Mouse (Mus musculus) brown adipose tissue, adult 24 weeks (tissue): ENCODE data around the gene Pla2g2e. TPM values are rescaled to one million over a fixed set of nuclear protein-coding genes. Genes with fewer than 3 reads are reported as not detected.

ENCODE experiments used
- H3K27ac ChIP-seq: fragments of 200-500 bp; replicated peaks from 2 replicates; pipeline ENCODE4 v1.5.1; 2012; ENCODE audit warnings: low read depth, mild to moderate bottlenecking, low read length
- H3K4me1 ChIP-seq: fragments of 200-500 bp; 2 replicates; pipeline ENCODE4 v1.6.1; 2012; ENCODE audit warnings: low read length, mixed read lengths; ENCODE audit not compliant: control insufficient read depth, insufficient read depth, insufficient read length
- H3K4me3 ChIP-seq: fragments of 200-500 bp; 2 replicates; pipeline ENCODE4 v1.5.1; 2012; ENCODE audit warnings: low read depth, mild to moderate bottlenecking, low read length, moderate library complexity; ENCODE audit not compliant: insufficient read depth
- polyA plus RNA-seq: library from polyadenylated mRNA; stranded (reverse); fragments of >200 nt; gene quantifications from 2 replicates; pipeline ENCODE4 v1.2.4, GENCODE M21; 2012; ENCODE audit not compliant: missing spikeins, insufficient read depth, insufficient read length

Gene Pla2g2e
- 4.0 TPM in 1 of 2 replicates, not detected in the other for polyA plus RNA-seq

DNA sequence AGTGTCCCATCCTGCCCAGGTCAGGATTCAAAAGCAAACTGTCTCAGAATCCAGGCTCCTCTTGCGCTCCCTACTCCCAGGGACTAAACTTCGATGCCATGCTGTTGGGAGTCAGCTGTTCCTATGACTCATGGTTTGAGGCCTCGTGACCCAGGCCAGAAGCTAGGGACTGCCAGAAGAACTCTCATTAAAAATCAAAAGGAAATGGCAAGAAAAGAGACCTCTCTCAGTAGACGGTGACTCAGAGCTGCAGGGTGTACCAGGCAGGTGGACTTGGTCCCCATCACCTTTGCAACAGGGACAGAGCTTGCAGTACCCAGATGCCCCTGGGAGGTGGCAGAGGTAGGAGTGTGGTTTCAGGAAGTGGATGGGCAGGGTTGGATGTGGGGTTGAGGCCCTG, at the start of gene Pla2g2e:
Pla2g2e (plus strand) TSS at position 212 of the 400 bp plus-strand sequence.
- H3K4me1 ChIP-seq: peaks cover 16% of the 10 kb centered on the region; the same call in 1 of the 2 replicates
- no peak within 1 kb of the TSS for H3K4me3 ChIP-seq
- no peak within 1 kb of the TSS for H3K27ac ChIP-seq

DNA sequence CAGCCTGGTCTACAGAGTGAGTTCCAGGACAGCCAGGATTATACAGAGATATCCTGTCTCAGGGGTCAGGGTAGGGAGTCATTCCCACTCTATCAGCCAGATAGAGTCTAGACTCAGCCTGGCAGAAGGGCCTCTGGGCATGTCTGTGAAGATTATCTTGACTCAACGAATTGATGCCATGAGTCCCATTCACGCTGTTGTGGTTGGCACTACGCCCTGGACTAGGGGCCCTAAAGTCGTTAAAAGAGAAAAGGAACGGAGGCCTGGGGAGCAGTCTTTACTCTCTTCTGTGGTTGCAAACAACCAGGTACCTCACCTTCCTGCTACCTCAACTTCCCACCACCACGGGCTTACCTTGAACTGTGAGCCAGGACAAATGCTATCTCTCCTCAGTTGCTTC, 37.9 kb upstream of the Pla2g2e start:
- Histone ChIP-seq H3K27ac (no peak overlapping the region), H3K4me1 (no peaks in the 10 kb centered on the region), H3K4me3 (no peak overlapping the region)

DNA sequence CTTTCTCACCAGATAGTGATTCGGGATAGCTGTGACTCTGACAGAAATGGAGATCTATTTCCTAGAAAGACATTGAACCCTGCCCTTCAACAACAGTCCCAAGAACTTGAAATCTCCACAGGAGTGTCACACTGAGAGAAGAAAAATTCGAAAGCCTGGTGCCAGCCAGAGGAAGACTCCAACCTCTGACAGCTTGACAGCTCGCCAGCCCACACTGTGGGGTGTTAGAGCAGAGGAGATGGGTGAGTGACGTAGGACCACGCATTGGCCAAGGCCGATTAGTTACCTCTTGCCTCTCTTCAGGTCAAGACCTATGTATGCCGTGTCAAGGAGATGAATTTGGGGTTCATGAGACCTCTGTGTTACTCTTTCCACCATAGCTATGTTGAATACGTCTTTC, 37.0 kb upstream of the Pla2g2e start:
- Histone ChIP-seq H3K4me1 (no peaks in the 10 kb centered on the region), H3K4me3 (no peak overlapping the region), H3K27ac (no peak overlapping the region)

DNA sequence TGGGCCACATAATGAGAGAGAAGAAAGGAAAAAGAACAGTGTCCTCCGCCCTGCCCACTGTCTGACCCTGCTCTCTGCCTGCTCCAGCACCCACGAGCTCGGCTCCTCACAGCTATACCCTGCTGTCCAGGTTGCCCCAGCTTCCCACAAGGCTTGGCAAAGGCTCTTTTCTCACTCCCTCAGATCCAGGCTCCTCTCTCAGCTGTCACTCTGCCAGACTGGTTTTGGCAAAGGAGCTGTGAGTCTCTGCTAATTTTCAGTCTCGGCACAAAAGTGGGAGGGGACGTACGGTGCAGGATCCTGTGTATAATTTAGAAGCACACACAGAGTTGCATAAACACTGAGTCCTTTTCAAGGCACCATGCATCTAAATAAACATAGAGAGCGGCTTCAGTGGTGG, 36.4 kb upstream of the Pla2g2e start:
- Histone ChIP-seq H3K27ac (no peak overlapping the region), H3K4me3 (no peak overlapping the region), H3K4me1 (no peaks in the 10 kb centered on the region)

DNA sequence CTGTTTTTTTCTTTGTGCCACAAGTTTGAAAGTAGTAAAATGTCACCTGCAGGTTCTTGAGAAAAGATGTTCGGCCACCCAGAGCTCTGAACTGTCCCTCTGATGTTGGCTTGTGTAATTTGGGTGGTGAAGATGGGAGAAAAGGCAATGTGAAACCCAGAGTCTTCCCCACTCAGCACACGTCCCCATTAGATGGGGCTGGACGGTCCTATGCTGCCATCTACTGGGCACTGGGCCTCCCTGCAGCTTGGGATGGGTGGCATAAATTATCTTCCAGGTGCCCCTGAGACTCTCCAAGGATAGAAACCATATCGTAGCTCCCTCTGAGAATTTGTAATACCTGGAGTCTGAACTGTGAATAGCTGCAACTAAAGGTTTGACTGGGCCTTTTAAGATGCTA, 26.3 kb upstream of the Pla2g2e start:
- Histone ChIP-seq H3K4me3 (no peak overlapping the region), H3K4me1 (no peaks in the 10 kb centered on the region), H3K27ac (no peak overlapping the region)

DNA sequence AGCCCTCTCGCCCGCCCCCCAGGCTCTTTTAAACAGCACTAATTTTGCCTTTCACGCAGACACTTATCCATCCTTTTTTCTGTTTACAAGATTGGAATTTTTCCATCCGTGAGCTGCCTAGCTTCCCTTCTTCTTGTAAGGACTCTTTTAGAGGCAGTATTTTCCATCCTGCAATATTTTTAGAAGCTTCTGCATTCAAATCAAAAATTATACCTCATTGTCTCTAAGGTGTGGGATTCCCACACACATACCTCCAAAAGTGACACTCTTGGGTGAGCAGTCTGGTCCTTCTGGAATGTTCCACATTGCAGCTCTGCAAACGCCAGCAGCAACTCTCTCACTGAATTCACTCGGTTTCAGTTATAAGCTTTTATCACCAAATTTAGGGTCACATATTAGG, 24.8 kb upstream of the Pla2g2e start:
- Histone ChIP-seq H3K4me3 (no peak overlapping the region), H3K4me1 (no peaks in the 10 kb centered on the region), H3K27ac (no peak overlapping the region)

DNA sequence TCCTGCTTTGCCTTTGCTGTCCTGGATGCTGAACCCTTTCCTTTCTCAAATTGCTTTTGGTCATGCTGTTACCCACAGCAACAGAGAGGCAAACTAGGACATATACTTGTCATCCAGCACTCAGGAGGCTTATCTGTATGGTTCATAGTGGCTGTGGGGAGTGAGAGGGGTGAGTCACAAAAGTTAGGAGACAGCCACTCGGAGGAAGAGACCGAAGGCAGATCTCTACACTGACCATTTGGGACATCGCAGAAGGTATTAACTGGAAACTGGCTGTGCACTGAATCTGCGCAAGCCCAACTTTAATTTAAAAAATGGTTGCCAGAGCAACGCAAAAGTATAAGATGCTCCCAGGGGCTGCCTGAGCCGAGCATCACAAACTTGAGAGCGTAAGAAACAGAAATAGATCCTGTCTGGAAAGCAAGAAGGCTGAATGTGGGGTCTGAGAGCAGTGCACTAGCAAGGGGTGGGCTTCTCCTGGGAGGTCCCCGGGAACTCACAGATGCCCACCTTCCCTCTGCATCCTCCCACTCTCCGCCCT, 22.6 kb upstream of the Pla2g2e start:
- Histone ChIP-seq H3K27ac (no peak overlapping the region), H3K4me1 (no peaks in the 10 kb centered on the region), H3K4me3 (no peak overlapping the region)

DNA sequence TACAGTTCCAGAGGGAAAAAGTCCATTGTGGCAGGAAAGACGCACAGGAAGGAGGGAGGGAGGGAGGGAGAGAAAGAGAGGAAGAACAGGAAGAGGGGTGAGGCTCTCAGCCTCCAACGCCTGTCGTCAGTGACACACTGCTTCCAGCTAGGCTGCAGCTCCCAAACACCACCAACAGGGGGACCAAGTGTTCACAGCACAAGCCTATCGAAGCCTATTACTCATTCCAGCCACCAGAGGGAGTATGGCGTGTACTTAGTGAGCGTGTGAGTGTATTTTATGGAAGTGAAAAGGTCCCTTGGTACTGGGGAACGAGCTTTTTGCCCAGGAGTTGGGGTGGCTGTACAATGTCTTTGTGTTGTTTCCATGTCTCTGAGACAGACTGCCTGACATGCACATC, 21.3 kb upstream of the Pla2g2e start:
- no peaks in the 10 kb centered on the region for H3K4me1 ChIP-seq
- H3K27ac ChIP-seq: no peak overlapping the region
- no peak overlapping the region for H3K4me3 ChIP-seq

DNA sequence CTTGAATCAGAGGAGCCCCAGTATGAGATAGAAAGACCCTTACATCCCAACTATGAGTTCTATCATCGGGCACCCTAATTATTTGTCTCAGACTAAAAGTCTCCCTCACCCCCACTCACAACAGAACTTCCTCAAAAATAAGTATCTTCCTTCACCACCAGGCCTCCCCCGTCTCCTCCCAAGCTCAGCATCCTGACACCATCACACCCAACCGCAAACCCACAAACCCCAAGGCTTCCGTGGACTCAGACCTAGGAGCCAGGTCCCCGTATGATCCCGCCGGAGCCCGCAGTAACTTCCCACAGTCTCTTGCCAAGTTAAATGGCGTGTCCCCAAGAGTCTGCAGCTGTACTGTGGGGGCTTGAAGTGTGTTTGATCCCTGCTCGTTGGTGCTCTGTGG, 20.2 kb upstream of the Pla2g2e start:
- H3K4me3 ChIP-seq: no peak overlapping the region
- H3K4me1 ChIP-seq: no peaks in the 10 kb centered on the region
- no peak overlapping the region for H3K27ac ChIP-seq

DNA sequence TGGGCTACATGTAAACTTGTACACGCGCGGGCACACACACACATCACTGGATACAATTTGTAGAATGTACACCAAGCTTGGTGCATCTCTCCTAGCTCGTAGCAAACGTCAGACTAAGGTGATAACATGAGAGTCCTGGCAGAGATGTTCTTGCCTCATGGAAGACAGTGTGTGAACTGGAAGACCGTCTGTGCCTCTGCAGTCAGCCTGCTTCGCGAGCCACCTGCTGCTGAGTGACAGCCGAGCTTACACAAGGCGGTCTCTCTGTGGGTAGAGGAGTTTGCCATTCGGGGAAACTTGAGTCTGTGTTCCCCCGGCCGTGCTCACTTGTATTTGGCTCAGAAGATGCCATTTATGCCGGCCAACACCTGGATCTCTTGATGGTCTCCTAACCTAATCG, 19.3 kb upstream of the Pla2g2e start:
- no peak overlapping the region for H3K4me3 ChIP-seq
- H3K4me1 ChIP-seq: no peaks in the 10 kb centered on the region
- no peak overlapping the region for H3K27ac ChIP-seq

DNA sequence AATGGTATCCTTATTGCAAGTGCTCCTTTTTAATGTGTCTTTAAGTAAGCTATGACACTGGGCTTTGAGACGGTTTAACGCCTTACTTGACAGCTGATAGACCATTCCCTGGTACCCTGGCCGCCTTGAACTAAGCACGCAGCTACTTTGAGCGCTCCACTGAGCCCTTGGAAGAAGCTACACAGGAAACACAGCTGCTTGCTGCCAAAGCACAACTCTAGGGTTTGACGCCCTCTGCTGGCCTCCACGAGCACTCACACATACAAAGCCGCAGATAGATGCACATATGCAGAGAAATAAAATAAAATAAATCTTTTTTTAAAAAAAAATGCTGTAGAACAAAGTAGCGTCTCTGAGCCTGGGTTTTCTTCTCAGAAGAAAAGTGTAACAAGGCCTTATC, 18.5 kb upstream of the Pla2g2e start:
- Histone ChIP-seq H3K4me1 (no peaks in the 10 kb centered on the region), H3K4me3 (no peak overlapping the region), H3K27ac (no peak overlapping the region)

DNA sequence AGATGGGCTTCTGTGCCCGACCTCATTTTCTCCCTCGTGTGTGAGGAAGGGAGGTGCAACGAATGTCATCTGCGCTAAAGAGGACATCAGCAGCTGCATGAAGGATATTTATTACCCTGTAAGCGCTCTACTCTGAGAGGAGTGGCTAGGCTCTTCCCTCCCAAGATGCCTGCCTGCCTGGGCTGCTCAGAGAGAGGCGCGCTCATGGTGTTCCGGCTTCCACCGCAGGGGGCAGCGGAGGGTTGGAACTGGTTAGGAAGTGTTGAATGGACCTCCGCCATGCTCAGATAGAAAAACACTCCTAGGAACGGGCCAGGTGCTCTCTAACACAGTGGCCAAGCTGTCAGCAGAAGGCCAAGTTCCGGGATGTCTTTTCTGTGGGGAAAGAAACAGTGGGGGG, 18.0 kb upstream of the Pla2g2e start:
- H3K27ac ChIP-seq: no peak overlapping the region
- no peaks in the 10 kb centered on the region for H3K4me1 ChIP-seq
- no peak overlapping the region for H3K4me3 ChIP-seq

DNA sequence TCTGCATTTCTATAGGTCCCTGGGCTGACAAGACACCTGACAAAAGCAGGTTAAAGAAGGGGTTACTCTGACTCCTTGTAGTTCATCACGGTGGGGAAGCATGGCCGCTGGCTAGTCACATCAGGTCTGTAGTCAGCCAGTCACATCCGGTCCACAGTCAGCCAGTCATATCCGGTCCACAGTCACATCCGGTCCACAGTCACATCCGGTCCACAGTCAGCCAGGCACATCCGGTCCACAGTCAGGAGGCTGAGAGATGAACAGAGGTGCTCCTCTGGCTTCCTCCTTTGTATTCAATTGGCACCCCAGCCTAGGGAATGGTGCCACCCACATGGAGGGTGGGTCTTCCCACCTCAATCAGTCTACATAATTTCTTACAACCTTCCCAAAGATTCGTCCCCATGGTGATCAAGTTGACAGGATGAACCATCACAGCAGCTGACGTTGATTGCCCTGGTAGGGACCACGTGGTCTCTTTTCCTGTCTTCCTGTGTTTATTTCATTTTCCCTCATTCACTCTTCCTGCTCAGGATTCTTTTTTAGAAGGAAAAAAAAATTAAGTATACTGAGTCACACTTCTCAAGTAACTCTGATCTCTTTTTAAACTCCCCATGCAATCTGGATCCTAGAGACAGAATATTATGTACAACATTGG, 14.3 kb upstream of the Pla2g2e start, which contains the start of gene Pla2g5:
Pla2g5 (minus strand) TSS at position 139 of the 655 bp plus-strand sequence.
- Histone ChIP-seq H3K4me3 (no peak within 1 kb of the TSS), H3K4me1 (no peaks in the 10 kb centered on the region), H3K27ac (no peak within 1 kb of the TSS)

DNA sequence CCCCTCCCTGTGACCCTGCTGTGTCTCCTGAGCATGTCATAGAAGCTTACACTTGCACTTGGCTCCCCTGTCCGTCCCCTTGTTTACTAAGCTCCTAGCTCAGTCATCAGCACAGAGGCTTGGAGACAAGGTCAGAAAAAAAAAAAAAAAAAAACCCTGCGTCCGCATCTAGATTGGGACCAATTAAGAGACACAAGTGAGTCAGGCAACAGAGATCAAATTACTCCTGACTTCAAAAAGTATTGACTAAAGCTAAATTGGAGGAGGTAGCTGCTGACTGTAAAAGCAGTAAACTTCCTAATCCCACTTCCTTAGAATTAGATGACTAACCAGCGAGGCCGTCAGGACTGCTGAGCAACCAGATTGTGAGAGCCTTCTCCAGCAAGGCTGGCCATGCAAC, 12.7 kb upstream of the Pla2g2e start:
- H3K4me3 ChIP-seq: no peak overlapping the region
- H3K27ac ChIP-seq: no peak overlapping the region
- H3K4me1 ChIP-seq: no peaks in the 10 kb centered on the region

DNA sequence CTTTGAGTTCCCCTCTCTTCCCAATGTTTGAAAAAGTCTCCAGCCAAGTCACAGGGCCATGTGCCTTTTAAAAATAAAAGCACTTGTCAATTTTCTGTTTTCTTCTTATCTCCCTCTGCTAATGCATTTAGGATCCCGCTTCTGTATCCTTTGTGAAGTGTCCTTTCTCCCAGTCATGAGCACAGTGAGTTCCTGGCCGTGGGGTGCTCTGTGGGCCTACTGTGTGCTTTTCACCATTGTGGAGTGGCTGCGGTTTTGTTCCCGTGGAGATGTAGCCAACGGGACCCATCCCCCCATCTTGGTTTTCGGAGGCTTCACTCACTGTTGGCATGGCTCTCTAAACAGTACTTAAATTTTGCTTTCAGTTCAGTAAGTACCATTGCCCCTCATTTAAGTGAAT, 11.8 kb upstream of the Pla2g2e start:
- Histone ChIP-seq H3K27ac (no peak overlapping the region), H3K4me1 (no peaks in the 10 kb centered on the region), H3K4me3 (no peak overlapping the region)

DNA sequence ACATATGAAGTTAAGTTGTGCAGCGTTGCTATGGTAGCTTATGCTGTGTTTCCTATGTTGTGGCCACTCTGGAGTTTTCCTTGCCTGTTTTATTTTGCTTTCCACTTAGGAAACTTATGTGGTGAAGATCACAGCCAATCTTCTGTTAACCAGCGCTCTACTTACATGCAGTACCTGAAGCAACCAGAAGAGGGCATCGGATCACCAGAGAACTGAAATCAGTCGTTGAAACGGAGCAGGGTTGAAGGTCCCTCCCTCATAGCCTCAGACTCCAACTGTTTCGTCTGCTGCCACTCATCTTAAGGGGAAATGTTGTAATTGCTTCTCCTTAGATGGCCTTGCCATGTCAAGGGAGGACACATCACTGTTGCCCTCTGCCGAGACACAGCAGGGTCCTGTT, 11.3 kb upstream of the Pla2g2e start:
- Histone ChIP-seq H3K4me1 (no peaks in the 10 kb centered on the region), H3K27ac (no peak overlapping the region), H3K4me3 (no peak overlapping the region)
